Mouse (Mus musculus): ENCODE measurements around the gene Fblim1.

Fblim1 gene

GRCm38 (mm10) chr4:141538408-141539212 lies 67.3 kb downstream of the Fblim1 start, which contains the start of gene Spen:
Gene Spen, minus strand, starts transcription at chr4:141538597.
- DNase-seq (ENCODE audit: low spot score): peak; percentile 92

DNA sequence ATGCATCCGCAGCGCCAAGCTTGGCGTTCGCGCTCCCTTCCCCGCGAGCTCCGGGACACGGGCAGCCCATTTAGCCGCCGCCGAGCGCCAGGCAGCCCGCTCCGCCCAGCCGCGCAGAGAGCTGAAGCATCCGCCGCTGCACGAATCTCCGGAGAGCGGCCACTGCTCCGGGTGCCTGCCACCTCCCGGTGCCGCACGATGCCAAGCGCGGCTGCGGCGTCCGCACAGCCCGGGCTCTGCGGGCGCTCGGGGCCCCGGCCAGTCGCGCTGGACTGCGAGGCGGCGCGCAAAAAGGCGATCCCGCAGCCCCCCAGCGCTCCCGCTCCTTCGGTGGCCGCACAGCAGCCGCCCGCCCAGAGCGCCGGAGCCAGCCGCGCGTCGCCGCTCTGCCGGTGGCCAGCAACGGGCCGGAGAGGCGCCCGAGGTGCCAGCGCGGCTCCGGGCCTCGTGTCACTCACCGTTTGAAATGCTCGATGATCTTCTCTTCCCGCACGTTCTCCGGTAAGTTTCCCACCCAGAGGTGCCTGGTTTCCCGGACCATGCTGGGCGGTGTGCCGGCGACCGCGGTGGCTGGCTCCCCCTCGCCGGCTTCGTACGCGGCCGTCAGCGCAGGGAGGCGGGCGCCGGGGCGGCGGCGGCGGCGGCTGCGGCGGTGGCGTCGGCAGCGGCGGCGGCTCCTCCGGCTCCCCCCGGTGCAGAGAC lies 68.0 kb downstream of the Fblim1 start:
- DNase-seq (ENCODE audit: low spot score): peak; percentile 40

- DNase-seq (ENCODE audit: low spot score): no peak
Observed at GRCm38 (mm10) chr4:141537226-141537610, 68.7 kb downstream of the Fblim1 start.

- peak; percentile 77 for DNase-seq (ENCODE audit: low spot score)
Observed at GRCm38 (mm10) chr4:141536291-141537225, 69.3 kb downstream of the Fblim1 start.

DNA sequence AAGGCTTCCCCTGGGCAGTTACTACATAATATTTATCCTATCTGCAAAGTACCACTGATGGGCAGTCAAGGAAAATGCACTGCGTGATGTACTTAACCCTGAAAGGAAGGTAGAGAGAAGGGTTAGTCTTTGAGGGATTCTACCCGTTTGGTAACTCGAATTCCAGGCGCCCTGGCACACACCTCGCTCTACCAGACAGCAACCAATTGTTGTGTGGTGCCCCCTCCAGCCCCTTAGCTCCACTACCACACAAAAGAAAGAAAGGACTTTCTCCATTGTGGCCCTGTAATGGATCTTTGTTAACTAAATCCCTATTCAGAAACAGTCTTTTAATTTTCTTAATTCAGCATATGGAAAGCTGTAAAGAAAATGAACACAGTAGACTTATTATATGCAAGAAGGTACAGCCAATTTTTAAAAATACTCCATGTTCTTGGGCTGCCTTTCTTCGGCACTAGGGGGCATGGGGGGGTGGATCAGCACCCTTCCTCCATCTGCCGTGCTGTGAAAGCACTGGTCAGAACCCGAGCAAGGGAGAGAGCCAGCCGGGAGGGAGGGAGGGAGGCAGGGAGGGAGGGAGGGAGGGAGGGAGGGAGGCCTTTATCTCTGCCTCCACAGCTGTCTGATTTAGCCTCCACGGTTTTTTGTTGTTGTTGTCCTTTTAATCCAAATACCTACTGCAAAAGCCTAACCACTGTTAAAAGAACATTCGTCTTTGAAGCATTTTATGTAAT lies 70.8 kb downstream of the Fblim1 start:
- peak; percentile 46 for DNase-seq (ENCODE audit: low spot score)

- no peak for DNase-seq (ENCODE audit: low spot score)
Observed at GRCm38 (mm10) chr4:141530979-141531378, 74.9 kb downstream of the Fblim1 start.

- no peak for DNase-seq (ENCODE audit: low spot score)
Observed at GRCm38 (mm10) chr4:141528938-141529337, 77.0 kb downstream of the Fblim1 start.

- peak; percentile 74 for DNase-seq (ENCODE audit: low spot score)
Observed at GRCm38 (mm10) chr4:141526936-141527650, 78.8 kb downstream of the Fblim1 start.
